Mouse (Mus musculus) intestine, postnatal 0 days (tissue): Measurements from ENCODE around the gene Spata13. TPM values are rescaled to one million over a fixed set of nuclear protein-coding genes. Genes with fewer than 3 reads are reported as not detected.
A peak's percentile ranks its signal among the peaks of the same experiment; 100 is the strongest.

ENCODE experiments used
- ATAC-seq: fragments of 200-750 bp; cut with Nextera tagmentation; 2 replicates; pipeline ENCODE4 v1.8.0; 2017; ENCODE audit warnings: mild to moderate bottlenecking, moderate TSS enrichment, moderate library complexity
- H3K27ac ChIP-seq: fragments of 300-500 bp; sonication (generic); 2 replicates; pipeline ENCODE4 v1.5.1; 2014; ENCODE audit warnings: mild to moderate bottlenecking, low read depth, low read length, moderate library complexity
- H3K27me3 ChIP-seq: fragments of 300-500 bp; sonication (generic); replicated peaks from 2 replicates; pipeline ENCODE4 v1.6.1; 2014; ENCODE audit warnings: low read length, mixed read lengths; ENCODE audit not compliant: control insufficient read depth, insufficient read depth
- H3K36me3 ChIP-seq: fragments of 300-500 bp; sonication (generic); 2 replicates; pipeline ENCODE4 v1.6.1; 2014; ENCODE audit warnings: mild to moderate bottlenecking, moderate library complexity; ENCODE audit not compliant: control insufficient read depth, insufficient read depth
- H3K4me1 ChIP-seq: fragments of 300-500 bp; sonication (generic); replicated peaks from 2 replicates; pipeline ENCODE4 v1.6.1; 2014; ENCODE audit warnings: antibody characterized with exemption, low read length, mixed read lengths; ENCODE audit not compliant: control insufficient read depth, insufficient read depth
- H3K4me2 ChIP-seq: fragments of 300-500 bp; sonication (generic); replicated peaks from 2 replicates; pipeline ENCODE4 v1.6.1; 2014; ENCODE audit warnings: low read depth, mild to moderate bottlenecking, moderate library complexity
- H3K4me3 ChIP-seq: fragments of 300-500 bp; sonication (generic); 2 replicates; pipeline ENCODE4 v1.5.1; 2014; ENCODE audit warnings: low read depth, low read length
- H3K9ac ChIP-seq: fragments of 300-500 bp; sonication (generic); 2 replicates; pipeline ENCODE4 v1.6.1; 2014; ENCODE audit warnings: mild to moderate bottlenecking, low read depth, low read length
- H3K9me3 ChIP-seq: fragments of 300-500 bp; sonication (generic); 2 replicates; pipeline ENCODE4 v1.6.1; 2016; ENCODE audit warnings: mixed run types; ENCODE audit not compliant: control insufficient read depth
- CTCF ChIP-seq: sonication (generic); IDR thresholded peaks from 2 replicates; pipeline ENCODE4 v1.5.1; 2016; ENCODE audit warnings: low read depth, mild to moderate bottlenecking, control low read depth, antibody characterized with exemption, moderate library complexity
- WGBS: fragments of 180-500 bp; shearing (Covaris S2); extraction: QIAGEN DNeasy Blood & Tissue Kit; methylation state at CpG from one replicate; pipeline ENCODE4 v1.1.7; 2014; 5-methylcytosine and 5-hydroxymethylcytosine counted together
- polyA plus RNA-seq: library from polyadenylated mRNA; unstranded; fragments of >200 nt; fragmentation: Nextera tagmentation; extraction: Ambion mirVana; gene quantifications from 2 replicates; pipeline ENCODE4 v1.2.1, GENCODE M21; 2015

The Spata13 gene
- polyA plus RNA-seq, 1 experiment from 2014 or later, result 10.2 TPM

DNA sequence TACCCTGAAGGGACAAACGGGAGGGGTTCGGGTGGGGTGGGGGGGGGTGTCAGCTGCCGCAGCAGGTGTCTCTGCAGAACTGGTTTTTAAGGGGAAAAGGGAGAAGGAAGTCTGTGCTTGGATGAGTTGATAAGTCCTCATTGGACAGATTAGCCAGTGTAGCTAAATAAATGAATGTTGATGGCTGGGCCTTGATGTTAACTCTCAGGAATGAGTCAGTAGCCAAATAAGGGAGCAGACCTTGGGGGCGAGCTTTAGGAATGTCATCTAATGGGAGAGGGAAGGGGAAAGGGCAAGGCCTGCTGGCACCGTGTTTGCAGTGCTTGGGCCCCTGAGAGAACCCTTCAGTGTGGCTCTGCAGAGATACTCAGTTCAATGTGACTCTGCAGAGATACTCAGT lies 12.6 kb downstream of the Spata13 start:
- 34% methylated on average over 5 of the region's 5 CpGs for WGBS
- ATAC-seq, result peak; percentile 35; the same call in 1 of the 2 replicates
- no peak for TF ChIP-seq CTCF
- H3K27me3 ChIP-seq, result no peaks in the 10 kb centered on the region
- H3K27ac ChIP-seq, result no peak overlapping the region
- H3K4me3 ChIP-seq, result no peak overlapping the region
- no peaks in the 10 kb centered on the region; the same call in 1 of the 2 replicates for H3K9me3 ChIP-seq
- no peaks in the 10 kb centered on the region for H3K36me3 ChIP-seq
- no peak overlapping the region for H3K4me2 ChIP-seq
- no peaks in the 10 kb centered on the region for H3K4me1 ChIP-seq
- no peak overlapping the region for H3K9ac ChIP-seq

DNA sequence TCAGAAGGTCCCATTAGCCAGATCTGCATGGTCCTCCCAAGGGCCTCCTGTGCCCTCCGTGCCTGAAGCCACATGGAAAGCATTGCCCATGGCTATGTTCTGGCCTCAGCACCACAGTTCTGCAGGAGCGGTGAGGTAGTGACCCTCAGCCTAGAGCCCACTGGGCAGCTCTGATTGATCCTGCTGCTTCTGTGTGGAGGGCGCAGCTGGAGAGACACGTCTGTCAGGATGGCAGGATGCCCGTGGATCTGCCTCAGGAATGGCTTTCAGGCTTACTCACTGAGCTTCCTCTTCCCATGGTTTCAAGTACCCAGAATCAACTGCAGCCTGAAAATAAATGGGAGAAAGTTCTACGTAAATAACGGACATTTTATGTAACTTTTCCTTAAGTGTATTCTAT lies 14.1 kb downstream of the Spata13 start:
- Histone ChIP-seq H3K9me3 (no peaks in the 10 kb centered on the region; the same call in 1 of the 2 replicates), H3K9ac (no peak overlapping the region), H3K4me1 (no peaks in the 10 kb centered on the region), H3K27me3 (no peaks in the 10 kb centered on the region), H3K4me3 (no peak overlapping the region), H3K27ac (no peak overlapping the region), H3K4me2 (no peak overlapping the region), H3K36me3 (no peaks in the 10 kb centered on the region)
- no peak for ATAC-seq
- no peak for TF ChIP-seq CTCF
- 83% methylated on average over 7 of the region's 7 CpGs for WGBS

DNA sequence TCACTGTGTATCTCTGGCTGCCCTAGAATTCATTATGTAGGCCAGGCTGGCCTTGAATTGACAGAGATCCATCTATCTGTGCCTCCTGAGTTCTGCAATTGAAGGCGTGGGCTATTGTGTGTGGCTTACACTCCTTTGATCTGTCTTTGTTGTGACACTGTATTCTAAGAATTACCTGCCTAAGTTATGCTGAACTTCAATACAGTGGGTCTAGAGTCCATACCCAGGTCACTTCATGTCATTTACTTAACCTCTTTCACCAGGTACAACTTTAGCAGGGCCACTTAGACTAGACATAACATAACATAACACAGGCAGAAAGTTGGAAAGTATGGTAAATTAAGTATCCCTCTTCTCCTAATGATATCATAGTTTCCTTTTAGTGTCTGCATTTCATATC lies 15.2 kb downstream of the Spata13 start:
- Histone ChIP-seq H3K27ac (no peak overlapping the region), H3K36me3 (no peaks in the 10 kb centered on the region), H3K4me3 (no peak overlapping the region), H3K9ac (no peak overlapping the region), H3K27me3 (no peaks in the 10 kb centered on the region), H3K4me2 (no peak overlapping the region), H3K4me1 (no peaks in the 10 kb centered on the region), H3K9me3 (no peaks in the 10 kb centered on the region; the same call in 1 of the 2 replicates)
- WGBS, result 85% methylated on average over 1 of the region's 1 CpGs
- ATAC-seq, result no peak
- no peak for TF ChIP-seq CTCF

DNA sequence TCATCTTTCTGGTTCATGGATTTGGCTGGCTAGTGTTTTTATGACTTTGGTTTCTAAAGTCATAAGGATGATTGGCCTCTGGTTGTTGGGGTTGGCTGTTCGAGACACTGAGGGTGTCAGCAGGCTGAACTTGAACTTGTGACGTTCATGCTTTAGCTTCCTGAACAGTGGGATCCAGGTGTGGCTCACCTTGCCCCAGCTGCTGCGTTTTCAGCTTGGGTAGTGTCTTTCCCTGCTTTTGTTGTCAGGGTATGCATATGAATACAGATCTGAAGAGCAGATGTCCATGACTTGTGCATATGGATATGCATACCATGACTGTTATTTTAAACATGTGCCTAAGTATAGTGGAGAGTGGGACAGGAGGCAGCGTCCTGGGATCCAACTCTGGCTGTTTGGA lies 19.4 kb downstream of the Spata13 start:
- Histone ChIP-seq H3K27ac (no peak overlapping the region), H3K9ac (no peak overlapping the region), H3K4me3 (no peak overlapping the region), H3K27me3 (no peaks in the 10 kb centered on the region), H3K36me3 (no peaks in the 10 kb centered on the region), H3K4me2 (no peak overlapping the region), H3K9me3 (no peaks in the 10 kb centered on the region), H3K4me1 (no peaks in the 10 kb centered on the region; the same call in 1 of the 2 replicates)
- 76% methylated on average over 4 of the region's 4 CpGs for WGBS
- TF ChIP-seq CTCF, result no peak
- ATAC-seq, result no peak

- H3K9me3 ChIP-seq, result no peaks in the 10 kb centered on the region
- H3K9ac ChIP-seq, result no peak overlapping the region
- H3K4me2 ChIP-seq, result no peak overlapping the region
- no peak overlapping the region for H3K4me3 ChIP-seq
- no peak for TF ChIP-seq CTCF
- no peak overlapping the region for H3K27ac ChIP-seq
- WGBS, result 72% methylated on average over 5 of the region's 5 CpGs
- H3K4me1 ChIP-seq, result no peaks in the 10 kb centered on the region; the same call in 1 of the 2 replicates
- no peak for ATAC-seq
- H3K36me3 ChIP-seq, result no peaks in the 10 kb centered on the region
- H3K27me3 ChIP-seq, result no peaks in the 10 kb centered on the region
Measured at GRCm38 (mm10) chr14:60653977-60654376, 20.2 kb downstream of the Spata13 start.

DNA sequence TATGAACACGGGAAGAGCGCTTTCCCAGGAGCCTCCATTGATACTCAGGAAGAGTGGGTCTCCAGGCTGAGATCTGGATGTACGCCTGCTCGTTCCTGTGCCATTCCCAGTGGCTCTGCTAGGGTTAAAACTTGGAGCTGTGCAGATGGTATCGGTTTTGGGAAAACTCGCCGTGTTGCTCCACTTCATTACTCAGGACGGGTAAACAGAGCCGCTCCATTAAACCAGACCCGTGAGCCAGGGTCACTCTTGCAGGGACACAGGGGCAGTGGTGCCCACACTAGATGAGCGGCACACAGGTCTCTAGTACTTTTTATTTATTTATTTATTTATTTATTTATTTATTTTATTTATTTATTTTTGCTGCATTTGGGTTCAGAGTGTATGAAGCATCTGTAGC lies 20.9 kb downstream of the Spata13 start:
- no peak for TF ChIP-seq CTCF
- 79% methylated on average over 11 of the region's 11 CpGs for WGBS
- Histone ChIP-seq H3K4me2 (no peak overlapping the region), H3K4me1 (no peaks in the 10 kb centered on the region; the same call in 1 of the 2 replicates), H3K36me3 (no peaks in the 10 kb centered on the region), H3K9ac (no peak overlapping the region), H3K4me3 (no peak overlapping the region), H3K27me3 (no peaks in the 10 kb centered on the region), H3K9me3 (no peaks in the 10 kb centered on the region), H3K27ac (no peak overlapping the region)
- no peak for ATAC-seq
